Mouse (Mus musculus): ENCODE data around the gene Epx. TPM values are rescaled to one million over a fixed set of nuclear protein-coding genes. Genes with fewer than 3 reads are reported as not detected.

Epx gene
- total RNA-seq, 2 experiments from 2014 or later: 2.9 to 16.3 TPM

DNA sequence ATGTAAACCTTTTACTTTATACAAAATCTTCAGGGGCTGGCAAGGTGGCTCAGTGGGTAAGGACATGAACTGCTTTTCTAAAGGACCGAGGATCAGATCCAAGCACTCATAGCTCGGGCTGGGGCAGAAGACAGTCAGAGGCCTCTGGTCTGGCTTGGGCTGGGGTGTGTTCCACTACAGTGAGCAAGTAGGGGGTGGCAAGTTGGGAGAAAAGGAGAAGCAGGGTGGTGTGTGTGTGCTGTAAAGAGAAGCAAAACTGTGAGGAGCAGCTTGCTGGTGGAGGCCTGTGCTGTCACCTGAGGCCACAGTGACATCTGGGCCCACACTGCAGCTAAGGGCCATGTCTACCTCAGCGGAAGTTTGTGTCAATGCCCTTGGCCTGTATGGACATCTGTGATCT is 33.9 kb downstream of the Epx start:
- no peak for ATAC-seq (ENCODE audit: poor library complexity, severe bottlenecking)

- ATAC-seq (ENCODE audit: poor library complexity, severe bottlenecking): no peak
Observed at GRCm38 (mm10) chr11:87840676-87841075, 34.7 kb downstream of the Epx start.

DNA sequence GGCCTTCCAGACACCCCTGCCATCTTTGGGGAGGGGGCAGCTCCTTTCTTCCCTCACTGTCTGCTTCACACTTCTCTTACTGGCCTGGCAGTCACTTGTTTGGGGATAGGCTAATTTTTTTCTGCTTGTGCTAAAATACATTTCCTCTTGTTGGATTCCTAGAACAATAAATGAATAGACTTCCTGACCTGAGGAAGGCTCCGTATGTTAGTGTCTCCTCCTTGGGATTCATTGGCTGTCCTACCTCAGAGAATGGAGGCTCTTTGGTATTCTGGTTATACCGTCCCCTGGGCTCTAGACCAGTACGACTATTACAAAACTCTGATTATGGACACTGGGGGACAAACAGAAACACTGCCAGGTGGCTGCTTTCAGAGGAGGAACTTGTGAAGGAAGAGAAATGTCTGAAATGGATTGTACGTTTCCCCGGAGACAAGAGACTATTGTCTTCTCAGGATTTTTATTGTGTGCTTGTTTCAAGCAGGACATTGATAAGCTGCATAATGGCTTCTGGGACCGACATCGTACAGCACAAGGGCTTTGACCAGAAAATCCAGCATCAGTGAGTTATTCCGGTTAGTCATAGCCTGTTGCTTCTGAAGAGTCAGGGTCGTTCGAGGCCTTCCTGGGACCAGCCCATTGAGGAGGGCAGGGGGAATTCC is 47.0 kb downstream of the Epx start, which contains the start of gene Lpo:
Lpo (minus strand) TSS at position 51 of the 662 bp plus-strand sequence.
- no peak for ATAC-seq (ENCODE audit: poor library complexity, severe bottlenecking)

DNA sequence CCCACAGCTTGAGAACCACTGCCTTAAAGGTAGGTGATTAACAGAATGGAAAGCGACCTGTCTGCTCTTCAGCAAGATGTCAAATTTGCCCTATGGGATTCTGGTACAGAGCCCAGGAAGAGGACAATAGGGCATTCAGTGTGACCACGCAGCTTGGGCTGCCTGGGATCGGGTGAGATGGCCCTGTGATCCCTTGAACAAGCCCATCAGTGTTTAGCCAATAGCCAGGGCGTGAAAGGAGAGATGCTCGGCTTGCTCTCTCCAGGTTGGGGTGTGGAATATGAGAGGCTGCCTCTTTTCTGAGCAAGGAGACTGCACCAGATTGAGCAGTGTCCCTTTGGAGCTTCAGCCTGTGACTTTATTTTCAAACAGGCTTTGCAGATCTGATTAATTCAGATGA is 53.8 kb downstream of the Epx start:
- no peak for ATAC-seq (ENCODE audit: poor library complexity, severe bottlenecking)

GRCm38 (mm10) chr11:87817443-87817773 is 57.9 kb downstream of the Epx start:
- no peak for ATAC-seq (ENCODE audit: poor library complexity, severe bottlenecking)

DNA sequence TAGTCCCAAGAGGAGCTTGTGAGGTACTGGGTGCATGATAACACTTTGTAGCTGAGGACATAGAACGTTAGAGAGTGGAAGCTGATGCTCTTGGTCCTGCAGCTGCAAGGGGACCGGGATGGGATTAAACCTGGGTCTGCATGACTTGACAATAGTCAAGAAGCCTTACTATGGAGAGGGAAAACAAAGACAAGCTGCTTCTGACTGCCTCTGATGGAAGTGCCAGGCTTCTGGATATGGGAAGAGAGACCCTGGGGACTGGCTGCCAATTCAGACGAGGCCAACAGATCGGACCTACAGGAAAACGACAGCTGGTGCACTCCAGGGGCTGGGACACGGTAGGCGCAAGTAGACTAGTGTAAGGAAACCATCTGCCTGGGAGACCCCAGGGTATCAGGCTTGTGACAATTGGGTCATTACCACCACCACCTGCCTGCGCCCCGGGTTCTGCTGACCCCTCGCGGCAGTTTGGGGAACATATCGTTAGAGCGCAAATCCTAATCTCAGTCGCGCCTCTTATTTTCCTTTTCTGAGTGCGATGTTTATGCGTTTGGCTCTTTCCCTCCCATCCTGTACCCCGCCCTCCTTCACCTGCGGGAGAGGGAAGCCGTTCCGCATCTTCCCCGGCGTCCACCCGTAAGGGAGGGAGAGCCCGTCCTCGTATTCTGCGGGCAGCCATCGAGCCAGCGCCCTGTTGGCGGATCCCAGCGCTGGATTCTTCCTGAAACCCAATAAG is 58.5 kb downstream of the Epx start:
- peak; percentile 74 for ATAC-seq (ENCODE audit: poor library complexity, severe bottlenecking)

DNA sequence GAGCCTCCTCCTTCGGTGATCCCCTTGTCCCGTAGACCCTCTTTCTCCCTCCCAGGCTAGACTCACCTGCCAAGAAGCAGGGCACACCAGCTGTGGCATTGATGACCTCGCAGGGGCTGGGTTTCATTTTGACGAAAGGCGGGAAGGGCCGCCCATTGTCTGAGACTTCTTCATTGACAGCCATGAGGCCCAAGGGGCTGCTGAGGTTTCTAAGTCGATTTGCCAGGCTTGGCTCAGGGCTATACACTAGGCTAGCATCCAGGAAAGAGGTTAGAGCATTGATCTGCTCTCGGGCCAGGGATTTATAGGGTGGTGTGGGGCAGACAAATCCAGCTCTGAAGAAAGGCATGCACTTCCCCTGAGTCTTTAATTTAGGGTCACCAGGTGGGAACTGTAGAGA is 60.5 kb downstream of the Epx start:
- no peak for ATAC-seq (ENCODE audit: poor library complexity, severe bottlenecking)

Other genes with a start within 250 kb of the Epx start
- gene Rnf43, start 212.8 kb downstream of the Epx start, total RNA-seq (2015): 3.3 and 4.0 TPM in 2 replicates
- gene Rnf43, start 212.8 kb downstream of the Epx start, total RNA-seq (2017): 3.4 and 8.6 TPM in 2 replicates
- gene Supt4a, start 138.0 kb downstream of the Epx start, total RNA-seq (2015): 200 and 205 TPM in 2 replicates
- gene Supt4a, start 138.0 kb downstream of the Epx start, total RNA-seq (2017): 58.9 and 59.0 TPM in 2 replicates
- gene Tspoap1, start 115.0 kb downstream of the Epx start, total RNA-seq (2015): 5.4 and 8.0 TPM in 2 replicates
- 6.1 and 8.6 TPM in 2 replicates for gene Tspoap1, start 115.0 kb downstream of the Epx start, total RNA-seq (2017)
- 284 and 331 TPM in 2 replicates for gene Mpo, start 82.0 kb downstream of the Epx start, total RNA-seq (2015)
- gene Mpo, start 82.0 kb downstream of the Epx start, total RNA-seq (2017): 235 and 273 TPM in 2 replicates
- not detected in 2 replicates for gene Lpo, start 47.2 kb downstream of the Epx start, total RNA-seq (2015)
- not detected in 2 replicates for gene Lpo, start 47.2 kb downstream of the Epx start, total RNA-seq (2017)
- gene Mks1, start 22.3 kb downstream of the Epx start, total RNA-seq (2015): 2.8 and 4.8 TPM in 2 replicates
- gene Mks1, start 22.3 kb downstream of the Epx start, total RNA-seq (2017): 2.6 and 5.0 TPM in 2 replicates
- not detected in 2 replicates for gene Olfr462, start 16.7 kb upstream of the Epx start, total RNA-seq (2015)
- not detected in 2 replicates for gene Olfr462, start 16.7 kb upstream of the Epx start, total RNA-seq (2017)
- gene Olfr463, start 21.9 kb upstream of the Epx start, total RNA-seq (2015): not detected in 2 replicates
- gene Olfr463, start 21.9 kb upstream of the Epx start, total RNA-seq (2017): not detected in 2 replicates
- gene Olfr464, start 45.4 kb upstream of the Epx start, total RNA-seq (2015): not detected in 2 replicates
- gene Olfr464, start 45.4 kb upstream of the Epx start, total RNA-seq (2017): not detected in 2 replicates
- gene Dynll2, start 112.0 kb upstream of the Epx start, total RNA-seq (2015): 6.8 and 8.1 TPM in 2 replicates
- 4.4 and 8.8 TPM in 2 replicates for gene Dynll2, start 112.0 kb upstream of the Epx start, total RNA-seq (2017)
- 146 and 156 TPM in 2 replicates for gene Srsf1, start 171.8 kb upstream of the Epx start, total RNA-seq (2015)
- gene Srsf1, start 171.8 kb upstream of the Epx start, total RNA-seq (2017): 369 and 388 TPM in 2 replicates
- 46.4 and 55.3 TPM in 2 replicates for gene Vezf1, start 192.7 kb upstream of the Epx start, total RNA-seq (2015)
- 22.6 and 25.0 TPM in 2 replicates for gene Vezf1, start 192.7 kb upstream of the Epx start, total RNA-seq (2017)
- 0.67 and 0.73 TPM in 2 replicates for gene Cuedc1, start 222.5 kb upstream of the Epx start, total RNA-seq (2015)
- 1.3 and 2.2 TPM in 2 replicates for gene Cuedc1, start 222.5 kb upstream of the Epx start, total RNA-seq (2017)